ENCODE assay signal across 29 mouse cellular contexts in genomic region chr4:134296096-134296495, GRCm38 (mm10). TPM values are rescaled to one million over a fixed set of nuclear protein-coding genes. Genes with fewer than 3 reads are reported as not detected.
"Had no signal": no experiment of that assay in that cellular context is flagged by ENCODE, and none has a peak within 500 bp of the region (broad histone marks: within the 10 kb centered on the region; RNA-seq: fewer than 3 reads in every experiment).

No protein-coding gene starts in this region.

RNA-seq across cellular contexts. Expression of gene Trim63, which starts 18.8 kb away (rescaled TPM):
- total RNA-seq: hematopoietic stem cell, adult 5-6 weeks; layer of hippocampus, adult 2 months; layer of hippocampus, postnatal 25 days had no signal
- polyA plus RNA-seq: inflammation-experienced regulatory T-cells, adult 6 months had no signal

RNA-seq across cellular contexts. Expression of gene Grrp1, which starts 42.2 kb away (rescaled TPM):
- polyA plus RNA-seq: inflammation-experienced regulatory T-cells, adult 6 months had no signal

RNA-seq across cellular contexts. Expression of gene Slc30a2, which starts 46.9 kb away (rescaled TPM):
- total RNA-seq: hematopoietic stem cell, adult 5-6 weeks; hindbrain, postnatal 0 days; layer of hippocampus, adult 2 months; layer of hippocampus, postnatal 10 days; left cerebral cortex, adult 2 months; left cerebral cortex, postnatal 36 days had no signal
- polyA plus RNA-seq: hindbrain, embryonic 11.5 days; hindbrain, embryonic 13.5 days; limb, embryonic 10.5 days; liver, embryonic 11.5 days; liver, embryonic 13.5 days had no signal

RNA-seq across cellular contexts. Expression of gene Gm30191, which starts 49.4 kb away (rescaled TPM):
- total RNA-seq: gastrocnemius, adult 8-10 months; gastrocnemius, postnatal 14 days; gastrocnemius, postnatal 36 days; heart, adult 2 months; heart, postnatal 14 days; heart, postnatal 36 days; hematopoietic stem cell, adult 5-6 weeks; hindbrain, postnatal 0 days; layer of hippocampus, adult 2 months; layer of hippocampus, postnatal 10 days; layer of hippocampus, postnatal 25 days; left cerebral cortex, adult 2 months; left cerebral cortex, postnatal 14 days; left cerebral cortex, postnatal 36 days had no signal
- polyA plus RNA-seq: gonadal fat pad, adult 2 months; heart, adult 2 months; heart, embryonic 11.5 days; heart, embryonic 13.5 days; heart, embryonic 15.5 days; heart, postnatal 0 days; inflammation-experienced regulatory T-cells, adult 6 months; intestine, embryonic 15.5 days; kidney, embryonic 15.5 days; limb, embryonic 10.5 days; limb, embryonic 12.5 days; limb, embryonic 14.5 days; liver, embryonic 11.5 days; liver, embryonic 13.5 days had no signal
